Mouse (Mus musculus) hindbrain, embryonic 14.5 days (tissue): ENCODE data around the gene Mt1. TPM values are rescaled to one million over a fixed set of nuclear protein-coding genes. Genes with fewer than 3 reads are reported as not detected.

Experiments used
- ATAC-seq: fragments of 200-750 bp; cut with Nextera tagmentation; 2 replicates; pipeline ENCODE4 v1.8.0; 2017; ENCODE audit warnings: moderate number of reproducible peaks, mild to moderate bottlenecking, moderate TSS enrichment, moderate library complexity; ENCODE audit not compliant: low FRiP score
- DNase-seq: peaks from one replicate; pipeline ENCODE4 v3.0.0-alpha.2; 2015; ENCODE audit warnings: low spot score
- H3K27ac ChIP-seq: fragments of 300-500 bp; sonication (generic); 2 replicates; pipeline ENCODE4 v1.5.1; 2014; ENCODE audit warnings: mild to moderate bottlenecking, moderate library complexity
- H3K27me3 ChIP-seq: fragments of 300-500 bp; sonication (generic); 2 replicates; pipeline ENCODE4 v1.6.1; 2014; ENCODE audit warnings: mild to moderate bottlenecking, low read length, mixed read lengths; ENCODE audit not compliant: control insufficient read depth, insufficient read depth
- H3K36me3 ChIP-seq: fragments of 300-500 bp; sonication (generic); replicated peaks from 2 replicates; pipeline ENCODE4 v1.6.1; 2014; ENCODE audit not compliant: control insufficient read depth, insufficient read depth
- H3K4me1 ChIP-seq: fragments of 300-500 bp; sonication (generic); replicated peaks from 2 replicates; pipeline ENCODE4 v1.6.1; 2014; ENCODE audit warnings: antibody characterized with exemption, low read length, mixed read lengths; ENCODE audit not compliant: control insufficient read depth, insufficient read depth
- H3K4me2 ChIP-seq: fragments of 300-500 bp; sonication (generic); replicated peaks from 2 replicates; pipeline ENCODE4 v1.6.1; 2014; ENCODE audit warnings: mild to moderate bottlenecking, moderate library complexity
- H3K4me3 ChIP-seq: fragments of 300-500 bp; sonication (generic); replicated peaks from 2 replicates; pipeline ENCODE4 v1.5.1; 2014; ENCODE audit warnings: mild to moderate bottlenecking, low read length
- H3K9ac ChIP-seq: fragments of 300-500 bp; sonication (generic); 2 replicates; pipeline ENCODE4 v1.6.1; 2014
- H3K9me3 ChIP-seq: fragments of 300-500 bp; sonication (generic); 2 replicates; pipeline ENCODE4 v1.6.1; 2016; ENCODE audit warnings: low read length; ENCODE audit not compliant: control insufficient read depth
- WGBS: fragments of 180-500 bp; shearing (Covaris S2); extraction: QIAGEN DNeasy Blood & Tissue Kit; methylation state at CpG from one replicate; pipeline ENCODE4 v1.1.7; 2014; 5-methylcytosine and 5-hydroxymethylcytosine counted together
- polyA plus RNA-seq: library from polyadenylated mRNA; unstranded; fragments of >200 nt; fragmentation: Nextera tagmentation; extraction: Ambion mirVana; gene quantifications from 2 replicates; pipeline ENCODE4 v1.2.1, GENCODE M21; 2014

Gene Mt1
- polyA plus RNA-seq, 1 experiment from 2014 or later: 75.2 TPM

GRCm38 (mm10) chr8:94171321-94171755 is 7.5 kb upstream of the Mt1 start:
- Histone ChIP-seq H3K4me1 (peaks cover 16% of the 10 kb centered on the region), H3K36me3 (no peaks in the 10 kb centered on the region), H3K27me3 (peaks cover 61% of the 10 kb centered on the region), H3K4me2 (peak overlapping the region; percentile 94), H3K4me3 (no peak overlapping the region), H3K9me3 (no peaks in the 10 kb centered on the region), H3K27ac (no peak overlapping the region), H3K9ac (no peak overlapping the region)
- 49% methylated on average over 10 of the region's 10 CpGs for WGBS
- ATAC-seq (no peak), DNase-seq (no peak)

DNA sequence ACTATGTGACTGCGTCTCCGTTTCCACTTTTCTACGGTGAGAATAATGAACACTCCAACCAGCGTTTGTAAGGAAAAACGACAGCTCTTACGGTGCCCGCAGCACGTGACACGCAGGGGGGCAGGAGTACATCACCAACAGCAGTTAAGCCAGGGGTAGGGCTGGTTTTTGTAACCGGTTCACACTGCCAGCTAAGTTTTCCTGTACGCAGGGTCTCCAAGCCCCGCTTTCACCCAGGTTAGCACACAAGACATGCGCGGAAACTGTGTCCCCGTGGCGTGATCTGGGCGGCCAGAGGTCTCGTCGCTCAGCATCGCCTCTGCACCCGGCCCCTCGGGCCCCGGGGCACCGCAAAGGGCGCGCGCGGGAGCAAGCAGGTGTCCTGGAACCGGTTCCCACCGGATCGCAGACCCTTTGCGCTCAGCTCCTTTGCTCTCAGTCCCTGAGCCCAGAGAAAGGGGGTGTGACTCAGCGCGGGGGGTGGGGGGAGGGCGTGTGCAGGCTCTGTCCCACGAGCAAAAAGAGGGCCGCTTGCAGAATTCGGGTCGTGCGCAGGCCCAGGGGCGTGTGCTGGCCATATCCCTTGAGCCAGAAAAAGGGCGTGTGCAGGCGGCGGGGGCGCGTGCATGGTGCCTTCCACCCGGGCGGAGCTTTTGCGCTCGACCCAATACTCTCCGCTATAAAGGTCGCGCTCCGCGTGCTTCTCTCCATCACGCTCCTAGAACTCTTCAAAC is 6.6 kb upstream of the Mt1 start, which contains the start of gene Mt2:
Gene Mt2 (plus strand): TSS at position 590 of the 734 bp plus-strand sequence.
- H3K9me3 ChIP-seq: no peaks in the 10 kb centered on the region
- H3K9ac ChIP-seq: peak within 1 kb of the TSS; percentile 44
- H3K36me3 ChIP-seq: no peaks in the 10 kb centered on the region
- peaks cover 16% of the 10 kb centered on the region for H3K4me1 ChIP-seq
- DNase-seq: peak; percentile 30
- 0 out of 2 replicates have a peak, but pooled peaks have one; percentile 51 for ATAC-seq
- peaks cover 70% of the 10 kb centered on the region for H3K27me3 ChIP-seq
- no peak within 1 kb of the TSS for H3K27ac ChIP-seq
- under 1% methylated on average over 56 of the region's 56 CpGs for WGBS
- peak within 1 kb of the TSS; percentile 94 for H3K4me2 ChIP-seq
- peak within 1 kb of the TSS; percentile 44 for H3K4me3 ChIP-seq

- H3K9me3 ChIP-seq: no peaks in the 10 kb centered on the region
- peak overlapping the region; percentile 44 for H3K4me3 ChIP-seq
- H3K4me1 ChIP-seq: peaks cover 16% of the 10 kb centered on the region
- no peak for ATAC-seq
- WGBS: 2% methylated on average over 39 of the region's 39 CpGs
- H3K9ac ChIP-seq: peak overlapping the region; percentile 44; the same call in 1 of the 2 replicates
- no peak overlapping the region for H3K27ac ChIP-seq
- DNase-seq: no peak
- peak overlapping the region; percentile 94 for H3K4me2 ChIP-seq
- H3K27me3 ChIP-seq: peaks cover 78% of the 10 kb centered on the region
- H3K36me3 ChIP-seq: no peaks in the 10 kb centered on the region
Measured at GRCm38 (mm10) chr8:94172809-94173732, 5.8 kb upstream of the Mt1 start.

DNA sequence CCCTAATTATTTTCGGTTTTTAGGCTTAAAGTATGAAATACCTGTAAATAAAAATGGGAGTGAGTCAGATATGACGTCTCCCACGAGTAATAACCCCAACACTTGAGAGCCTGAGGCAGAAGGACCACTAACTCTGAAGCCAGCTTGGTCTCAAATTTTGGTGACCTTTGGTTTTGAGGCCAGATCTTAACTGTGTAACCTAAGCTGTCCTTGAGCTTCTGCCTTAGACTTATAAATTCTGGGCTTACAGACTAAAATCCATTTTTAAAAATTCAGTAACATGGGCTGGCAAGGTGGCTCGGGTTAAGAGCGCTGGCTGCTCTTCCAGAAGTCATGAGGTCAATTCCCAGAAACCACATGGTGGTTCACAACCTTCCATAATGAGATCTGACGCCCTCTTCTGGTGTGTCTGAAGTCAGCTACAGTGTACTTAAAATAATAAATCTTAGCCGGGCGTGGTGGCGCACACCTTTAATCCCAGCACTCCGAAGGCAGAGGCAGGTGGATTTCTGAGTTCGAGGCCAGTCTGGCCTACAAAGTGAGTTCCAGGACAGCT is 5.0 kb upstream of the Mt1 start:
- Histone ChIP-seq H3K9me3 (no peaks in the 10 kb centered on the region), H3K9ac (no peak overlapping the region), H3K4me1 (peaks cover 19% of the 10 kb centered on the region), H3K36me3 (no peaks in the 10 kb centered on the region), H3K27ac (no peak overlapping the region), H3K27me3 (peaks cover 86% of the 10 kb centered on the region), H3K4me2 (no peak overlapping the region), H3K4me3 (no peak overlapping the region)
- 50% methylated on average over 11 of the region's 11 CpGs for WGBS
- ATAC-seq (no peak), DNase-seq (no peak)

GRCm38 (mm10) chr8:94174619-94175213 is 4.2 kb upstream of the Mt1 start:
- H3K9me3 ChIP-seq: no peaks in the 10 kb centered on the region
- H3K9ac ChIP-seq: no peak overlapping the region
- no peak overlapping the region for H3K4me2 ChIP-seq
- H3K27me3 ChIP-seq: peaks cover 94% of the 10 kb centered on the region
- no peaks in the 10 kb centered on the region for H3K36me3 ChIP-seq
- WGBS: 31% methylated on average over 7 of the region's 7 CpGs
- H3K27ac ChIP-seq: no peak overlapping the region
- H3K4me1 ChIP-seq: peaks cover 27% of the 10 kb centered on the region
- no peak for ATAC-seq
- DNase-seq: no peak
- H3K4me3 ChIP-seq: no peak overlapping the region

DNA sequence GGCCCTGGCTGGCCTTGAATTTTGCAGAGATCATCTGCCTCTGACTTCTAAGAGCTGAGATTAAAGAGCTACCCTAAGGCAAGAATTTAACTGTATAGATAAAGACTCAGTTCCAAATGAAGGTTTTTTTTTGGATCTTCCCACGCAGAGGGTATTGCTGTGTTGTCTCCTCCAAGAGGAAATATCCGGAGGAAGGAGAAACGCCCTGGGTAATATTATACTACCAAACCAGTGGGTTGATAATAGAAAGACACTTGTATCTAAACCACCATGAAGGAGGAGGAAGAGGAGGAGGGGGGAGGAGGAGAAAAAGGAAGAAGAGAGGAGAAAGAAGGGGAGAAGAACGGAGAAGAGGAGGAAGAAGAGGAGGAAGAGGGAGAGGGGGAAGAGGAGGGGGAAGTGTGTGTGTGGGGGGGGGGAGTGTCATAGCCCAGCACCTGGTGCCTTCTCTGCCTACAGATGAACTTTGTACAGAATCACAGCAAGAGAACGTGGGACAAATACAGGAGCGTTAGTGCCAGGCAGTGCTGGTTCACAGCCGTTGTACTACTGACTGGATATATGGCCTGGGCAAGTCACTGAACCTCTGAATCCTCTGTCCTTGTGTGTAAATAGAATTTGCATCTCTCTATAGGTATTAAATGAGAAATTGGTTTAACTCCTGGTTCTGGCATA is 1.0 kb upstream of the Mt1 start:
- no peak for ATAC-seq
- Histone ChIP-seq H3K4me1 (peaks cover 18% of the 10 kb centered on the region), H3K4me3 (no peak overlapping the region), H3K27ac (no peak overlapping the region), H3K9me3 (no peaks in the 10 kb centered on the region), H3K27me3 (peaks cover 96% of the 10 kb centered on the region), H3K4me2 (0 out of 2 replicates have a peak overlapping the region, but pooled peaks have one; percentile 86), H3K36me3 (no peaks in the 10 kb centered on the region), H3K9ac (no peak overlapping the region)
- whole genome bisulfite sequencing: 68% methylated on average over 7 of the region's 7 CpGs
- DNase-seq: no peak

- WGBS: 4% methylated on average over 25 of the region's 25 CpGs
- Histone ChIP-seq H3K4me3 (peak overlapping the region; percentile 41), H3K4me1 (peaks cover 18% of the 10 kb centered on the region), H3K36me3 (no peaks in the 10 kb centered on the region), H3K9ac (peak overlapping the region; percentile 47; the same call in 1 of the 2 replicates), H3K27me3 (peaks cover 95% of the 10 kb centered on the region), H3K27ac (no peak overlapping the region), H3K9me3 (no peaks in the 10 kb centered on the region), H3K4me2 (peak overlapping the region; percentile 86)
- ATAC-seq: no peak
- no peak for DNase-seq
Measured at GRCm38 (mm10) chr8:94179713-94180560, 1.1 kb downstream of the Mt1 start.

- 80% methylated on average over 1 of the region's 1 CpGs for WGBS
- no peaks in the 10 kb centered on the region for H3K9me3 ChIP-seq
- no peak overlapping the region for H3K9ac ChIP-seq
- no peak overlapping the region for H3K4me2 ChIP-seq
- H3K4me1 ChIP-seq: peaks cover 18% of the 10 kb centered on the region
- H3K27me3 ChIP-seq: peaks cover 95% of the 10 kb centered on the region
- DNase-seq: no peak
- H3K27ac ChIP-seq: no peak overlapping the region
- no peaks in the 10 kb centered on the region for H3K36me3 ChIP-seq
- no peak for ATAC-seq
- H3K4me3 ChIP-seq: no peak overlapping the region
Measured at GRCm38 (mm10) chr8:94180561-94180908, 1.7 kb downstream of the Mt1 start.
